Mouse (Mus musculus): ENCODE measurements around the gene 4933434E20Rik. TPM values are rescaled to one million over a fixed set of nuclear protein-coding genes. Genes with fewer than 3 reads are reported as not detected.

Gene 4933434E20Rik
- 188 and 189 TPM in 2 replicates for polyA plus RNA-seq (2016; fragmentation: Nextera tagmentation; extraction: Ambion mirVana)

DNA sequence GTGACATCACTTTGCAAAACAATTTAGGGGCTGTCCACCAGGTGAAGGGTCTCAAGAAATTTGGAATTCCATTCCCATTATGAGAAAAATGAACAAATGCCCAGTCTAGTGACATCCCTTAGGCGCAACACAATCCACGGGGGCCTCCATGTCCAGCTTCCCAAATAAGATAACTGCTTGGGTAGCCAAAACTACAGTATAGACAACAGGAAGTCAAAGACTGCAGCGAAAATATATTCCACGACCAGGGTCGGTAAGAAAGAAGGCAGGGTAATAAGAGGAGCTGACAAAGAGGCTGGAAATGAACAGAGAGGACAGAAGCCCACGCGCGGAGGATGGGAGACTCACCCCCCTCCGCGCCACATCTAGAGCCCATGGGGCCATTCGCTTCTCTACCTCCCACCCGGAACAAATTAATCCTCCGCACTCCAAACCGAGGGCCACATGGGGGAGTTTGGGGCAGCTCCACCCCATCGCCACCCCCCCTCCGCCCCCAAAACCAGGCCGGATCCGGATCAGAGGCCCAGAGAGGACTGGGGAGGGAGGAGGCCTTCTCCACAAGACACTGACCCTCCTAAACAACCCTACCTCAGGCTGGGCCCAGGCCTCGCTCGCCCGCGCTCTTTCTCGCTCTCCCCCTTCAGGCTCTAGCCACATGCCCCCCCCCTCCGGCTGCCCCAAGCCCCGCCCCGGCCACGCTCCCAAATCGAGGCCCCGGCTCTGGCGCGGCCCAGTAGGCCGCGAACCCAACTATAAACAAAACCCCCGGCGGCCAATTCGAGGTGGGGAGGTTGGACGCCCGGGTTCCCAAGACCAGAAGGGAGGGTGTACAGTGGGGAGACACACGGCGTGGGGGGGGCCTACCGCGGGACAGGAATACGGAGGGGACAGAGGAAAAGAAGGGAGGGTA is at the start of gene 4933434E20Rik:
Gene 4933434E20Rik, plus strand, starts transcription at position 196 of the 910 bp plus-strand sequence.
- no peaks in the 10 kb centered on the region for H3K9me3 ChIP-seq
- H3K4me2 ChIP-seq: peak within 1 kb of the TSS; percentile 67
- H3K4me1 ChIP-seq: peaks cover 32% of the 10 kb centered on the region
- H3K4me3 ChIP-seq (replicated peaks): peak within 1 kb of the TSS; percentile 77
- peak; percentile 79 for ATAC-seq (ENCODE audit: low FRiP score)
- H3K36me3 ChIP-seq (replicated peaks): peaks cover 26% of the 10 kb centered on the region
- H3K9ac ChIP-seq: peak within 1 kb of the TSS; percentile 96
- H3K27ac ChIP-seq: peak within 1 kb of the TSS; percentile 94
- H3K27me3 ChIP-seq: no peaks in the 10 kb centered on the region
- WGBS: under 1% methylated on average over 43 of the region's 43 CpGs

DNA sequence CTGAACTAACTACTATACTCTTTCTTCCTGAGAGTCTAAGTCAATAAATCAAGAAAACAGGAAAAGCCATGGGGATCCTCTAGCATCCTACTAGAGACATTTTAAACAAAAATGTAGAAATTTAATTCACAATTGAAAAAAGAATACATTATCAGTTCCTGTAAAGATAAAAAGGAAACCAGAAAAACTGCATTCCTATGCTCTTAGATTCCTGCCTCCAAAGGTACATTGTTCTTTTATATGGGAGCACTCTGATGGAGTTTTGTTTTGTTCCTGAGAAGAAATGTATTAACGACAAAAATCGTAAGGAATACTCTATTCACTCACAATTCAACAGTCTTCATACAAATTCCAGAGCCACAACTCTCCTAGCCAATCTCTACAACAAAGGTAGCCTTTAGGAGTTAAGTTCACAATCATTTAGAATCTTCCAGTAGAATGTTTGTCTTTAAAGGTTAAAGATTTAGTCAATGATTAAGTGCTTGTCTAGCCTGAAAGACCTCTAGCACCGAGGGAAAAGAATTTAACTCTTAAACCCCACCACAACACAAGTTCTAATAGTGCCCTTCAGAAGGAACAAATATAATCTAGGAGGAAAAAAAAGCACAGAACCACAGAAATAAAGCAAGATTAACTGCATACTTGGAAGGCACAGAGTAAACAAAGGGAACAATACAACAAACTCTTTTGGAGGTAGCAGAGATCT is 47.2 kb upstream of the 4933434E20Rik start:
- ATAC-seq (ENCODE audit: low FRiP score): no peak
- Histone ChIP-seq H3K27ac (no peak overlapping the region), H3K4me2 (no peak overlapping the region), H3K4me1 (peaks cover 6% of the 10 kb centered on the region), H3K4me3 (replicated peaks) (no peak overlapping the region), H3K36me3 (replicated peaks) (peaks cover 66% of the 10 kb centered on the region), H3K27me3 (no peaks in the 10 kb centered on the region), H3K9me3 (no peaks in the 10 kb centered on the region), H3K9ac (no peak overlapping the region)
- 79% methylated on average over 3 of the region's 3 CpGs for WGBS

DNA sequence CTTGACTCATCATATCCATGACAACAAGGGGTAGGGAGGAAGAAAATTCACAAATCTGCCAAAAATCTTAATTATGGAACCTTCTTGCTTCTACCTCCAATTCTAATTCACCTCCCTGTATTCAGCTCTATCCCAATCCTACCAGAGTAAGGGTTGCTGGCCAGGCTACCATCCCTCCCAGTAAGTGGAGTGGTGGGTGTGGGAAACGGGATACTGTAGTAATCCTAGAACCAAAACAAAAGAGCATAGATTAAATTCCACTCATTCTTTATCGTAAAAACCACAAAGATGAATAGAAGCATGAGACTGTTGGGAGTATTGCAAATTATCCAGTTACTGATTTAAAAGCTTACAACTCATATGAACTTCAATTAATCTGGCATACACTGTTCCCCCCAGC is 41.1 kb upstream of the 4933434E20Rik start:
- Histone ChIP-seq H3K4me1 (no peaks in the 10 kb centered on the region), H3K36me3 (replicated peaks) (peaks cover 94% of the 10 kb centered on the region), H3K9ac (no peak overlapping the region), H3K4me3 (replicated peaks) (no peak overlapping the region), H3K4me2 (no peak overlapping the region), H3K9me3 (no peaks in the 10 kb centered on the region), H3K27ac (no peak overlapping the region), H3K27me3 (no peaks in the 10 kb centered on the region)
- ATAC-seq (ENCODE audit: low FRiP score): no peak
- WGBS: 95% methylated on average over 2 of the region's 2 CpGs

DNA sequence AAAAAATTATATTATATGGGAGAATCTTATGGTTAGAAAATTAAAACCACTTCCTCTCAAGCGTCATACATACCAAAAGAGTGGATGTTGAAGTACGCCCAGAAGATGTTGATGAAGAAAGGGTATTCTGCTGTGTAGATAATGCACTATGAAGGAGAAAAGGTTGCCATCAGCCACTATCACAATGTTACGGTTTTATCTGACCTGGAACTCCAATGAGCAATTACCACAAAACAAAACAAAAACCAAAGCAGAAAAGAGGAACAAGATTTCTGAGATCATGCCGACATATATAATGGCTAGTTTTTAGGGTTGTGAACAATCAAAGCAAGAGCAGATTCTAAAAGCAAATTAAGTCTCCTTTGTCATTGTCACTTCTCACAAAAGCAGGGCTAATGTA is 34.8 kb upstream of the 4933434E20Rik start:
- ATAC-seq (ENCODE audit: low FRiP score): no peak
- peaks cover 96% of the 10 kb centered on the region for H3K36me3 ChIP-seq (replicated peaks)
- 92% methylated on average over 4 of the region's 4 CpGs for WGBS

DNA sequence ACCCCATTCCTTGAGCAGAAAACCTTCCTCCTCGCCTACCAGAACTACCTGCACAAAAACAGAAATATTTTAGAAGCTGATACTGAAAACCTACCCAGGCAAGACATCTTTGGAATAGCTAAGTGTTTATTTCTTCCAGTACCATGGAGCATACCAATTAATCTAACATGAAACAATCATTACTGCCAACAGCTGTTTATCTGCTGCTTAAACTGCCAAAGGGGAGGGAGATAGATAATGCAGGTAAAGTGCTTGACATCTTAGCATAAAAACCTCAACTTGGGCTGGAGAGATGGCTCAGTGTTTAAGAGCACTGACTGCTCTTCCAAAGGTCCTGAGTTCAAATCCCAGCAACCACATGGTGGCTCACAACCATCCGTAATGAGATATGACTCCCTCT is 16.8 kb upstream of the 4933434E20Rik start:
- Histone ChIP-seq H3K9ac (no peak overlapping the region), H3K4me3 (replicated peaks) (no peak overlapping the region), H3K4me2 (no peak overlapping the region), H3K9me3 (no peaks in the 10 kb centered on the region), H3K36me3 (replicated peaks) (peaks cover 78% of the 10 kb centered on the region), H3K27me3 (no peaks in the 10 kb centered on the region), H3K4me1 (no peaks in the 10 kb centered on the region), H3K27ac (no peak overlapping the region)
- no peak for ATAC-seq (ENCODE audit: low FRiP score)
- WGBS: 93% methylated on average over 2 of the region's 2 CpGs

More for the DNA sequence above, 34.8 kb upstream of the 4933434E20Rik start:
- Histone ChIP-seq H3K27ac (no peak overlapping the region), H3K4me1 (no peaks in the 10 kb centered on the region), H3K4me3 (replicated peaks) (no peak overlapping the region), H3K4me2 (no peak overlapping the region), H3K9ac (no peak overlapping the region), H3K9me3 (no peaks in the 10 kb centered on the region), H3K27me3 (no peaks in the 10 kb centered on the region)

DNA sequence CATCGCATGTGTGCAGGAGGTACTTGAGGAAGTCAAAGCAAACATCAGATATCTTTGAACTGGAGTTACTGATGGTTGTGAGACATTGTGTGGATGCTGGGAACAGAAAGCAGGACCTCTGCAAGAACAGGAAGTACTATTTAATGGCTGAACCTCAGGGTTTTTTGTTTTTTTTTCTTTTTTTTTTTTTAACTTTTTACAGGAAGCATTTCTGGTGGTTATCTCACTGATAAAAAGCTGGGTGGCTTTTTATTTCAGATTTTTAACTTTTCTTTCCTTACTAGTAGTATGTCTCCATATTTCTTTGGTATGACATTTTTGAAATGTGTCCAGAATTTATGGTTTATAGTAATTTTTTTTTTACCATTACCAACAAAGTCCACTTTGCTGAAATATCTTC is 15.2 kb upstream of the 4933434E20Rik start:
- WGBS: 100% methylated on average over 1 of the region's 1 CpGs
- ATAC-seq (ENCODE audit: low FRiP score): no peak
- Histone ChIP-seq H3K9me3 (no peaks in the 10 kb centered on the region), H3K9ac (no peak overlapping the region), H3K27me3 (no peaks in the 10 kb centered on the region), H3K4me2 (no peak overlapping the region), H3K4me1 (no peaks in the 10 kb centered on the region), H3K27ac (no peak overlapping the region), H3K36me3 (replicated peaks) (peaks cover 77% of the 10 kb centered on the region), H3K4me3 (replicated peaks) (no peak overlapping the region)

DNA sequence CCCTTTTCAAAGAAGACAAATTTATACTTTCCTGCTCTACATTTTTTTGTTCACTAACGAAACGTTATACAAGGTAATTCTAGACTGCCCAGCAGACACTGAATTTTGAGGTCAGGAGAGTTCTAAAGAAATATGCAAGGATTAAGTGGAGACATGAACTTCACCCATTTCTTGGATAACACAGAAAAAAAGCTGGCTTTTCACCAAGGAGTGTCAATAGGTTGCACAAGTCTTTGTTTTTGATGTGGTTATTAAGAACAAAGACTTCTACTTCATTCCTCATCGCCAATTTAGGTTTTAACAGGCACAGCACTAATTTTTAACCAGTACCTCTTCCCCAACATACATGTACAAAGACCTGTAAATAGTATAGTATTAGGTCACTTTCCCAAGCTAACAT is 1.7 kb upstream of the 4933434E20Rik start:
- Histone ChIP-seq H3K27me3 (no peaks in the 10 kb centered on the region), H3K36me3 (replicated peaks) (peaks cover 26% of the 10 kb centered on the region), H3K4me2 (no peak overlapping the region), H3K4me1 (peaks cover 23% of the 10 kb centered on the region), H3K4me3 (replicated peaks) (no peak overlapping the region), H3K9ac (no peak overlapping the region), H3K9me3 (no peaks in the 10 kb centered on the region), H3K27ac (no peak overlapping the region)
- WGBS: 65% methylated on average over 3 of the region's 3 CpGs
- no peak for ATAC-seq (ENCODE audit: low FRiP score)

GRCm38 (mm10) chr3:90052351-90053241 is 1.2 kb downstream of the 4933434E20Rik start, which contains the start of gene Ubap2l:
Ubap2l (minus strand) TSS chr3:90052628.
- Histone ChIP-seq H3K36me3 (replicated peaks) (peaks cover 27% of the 10 kb centered on the region), H3K4me3 (replicated peaks) (peak within 1 kb of the TSS; percentile 77), H3K9ac (peak within 1 kb of the TSS; percentile 96), H3K27me3 (no peaks in the 10 kb centered on the region), H3K27ac (peak within 1 kb of the TSS; percentile 94), H3K4me1 (peaks cover 32% of the 10 kb centered on the region), H3K9me3 (no peaks in the 10 kb centered on the region), H3K4me2 (peak within 1 kb of the TSS; percentile 67)
- WGBS: under 1% methylated on average over 76 of the region's 81 CpGs
- ATAC-seq (ENCODE audit: low FRiP score): peak; percentile 96

DNA sequence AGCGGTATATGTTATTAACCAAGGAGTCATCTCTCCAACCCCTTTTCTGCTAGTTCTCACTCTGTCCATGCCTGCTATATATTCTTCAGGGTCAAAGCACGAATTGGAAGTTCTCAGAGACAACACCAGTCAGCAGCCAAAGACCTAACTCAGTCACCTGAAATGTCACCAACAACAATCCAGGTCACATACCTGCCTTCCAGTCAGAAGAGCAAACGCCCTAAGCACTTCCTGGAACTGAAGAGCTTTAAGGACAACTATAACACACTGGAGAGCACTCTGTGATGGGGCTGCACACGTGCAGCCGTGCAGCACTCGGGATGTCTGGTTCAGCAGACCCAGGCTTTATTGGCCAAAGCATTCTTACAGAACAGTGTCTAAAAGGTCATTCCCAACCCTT is 10.1 kb downstream of the 4933434E20Rik start:
- peaks cover 64% of the 10 kb centered on the region for H3K36me3 ChIP-seq (replicated peaks)
- H3K27ac ChIP-seq: no peak overlapping the region
- WGBS: 93% methylated on average over 6 of the region's 6 CpGs

GRCm38 (mm10) chr3:90062539-90062938 is 11.1 kb downstream of the 4933434E20Rik start:
- Histone ChIP-seq H3K4me1 (no peaks in the 10 kb centered on the region), H3K4me2 (no peak overlapping the region), H3K36me3 (replicated peaks) (peaks cover 54% of the 10 kb centered on the region), H3K27me3 (no peaks in the 10 kb centered on the region), H3K4me3 (replicated peaks) (no peak overlapping the region), H3K9ac (no peak overlapping the region), H3K9me3 (no peaks in the 10 kb centered on the region), H3K27ac (no peak overlapping the region)
- no peak for ATAC-seq (ENCODE audit: low FRiP score)
- WGBS: 73% methylated on average over 2 of the region's 2 CpGs

More for the DNA sequence above, 10.1 kb downstream of the 4933434E20Rik start:
- ATAC-seq (ENCODE audit: low FRiP score): no peak
- H3K9me3 ChIP-seq: no peaks in the 10 kb centered on the region
- H3K4me3 ChIP-seq (replicated peaks): no peak overlapping the region
- no peaks in the 10 kb centered on the region for H3K27me3 ChIP-seq
- H3K9ac ChIP-seq: no peak overlapping the region
- no peaks in the 10 kb centered on the region for H3K4me1 ChIP-seq
- H3K4me2 ChIP-seq: no peak overlapping the region

GRCm38 (mm10) chr3:90064383-90064782 is 12.9 kb downstream of the 4933434E20Rik start:
- H3K9ac ChIP-seq: no peak overlapping the region
- no peaks in the 10 kb centered on the region for H3K27me3 ChIP-seq
- H3K27ac ChIP-seq: no peak overlapping the region
- 86% methylated on average over 3 of the region's 3 CpGs for WGBS
- H3K36me3 ChIP-seq (replicated peaks): peaks cover 45% of the 10 kb centered on the region
- H3K4me3 ChIP-seq (replicated peaks): no peak overlapping the region
- H3K4me2 ChIP-seq: no peak overlapping the region
- ATAC-seq (ENCODE audit: low FRiP score): no peak
- no peaks in the 10 kb centered on the region for H3K9me3 ChIP-seq
- no peaks in the 10 kb centered on the region for H3K4me1 ChIP-seq

DNA sequence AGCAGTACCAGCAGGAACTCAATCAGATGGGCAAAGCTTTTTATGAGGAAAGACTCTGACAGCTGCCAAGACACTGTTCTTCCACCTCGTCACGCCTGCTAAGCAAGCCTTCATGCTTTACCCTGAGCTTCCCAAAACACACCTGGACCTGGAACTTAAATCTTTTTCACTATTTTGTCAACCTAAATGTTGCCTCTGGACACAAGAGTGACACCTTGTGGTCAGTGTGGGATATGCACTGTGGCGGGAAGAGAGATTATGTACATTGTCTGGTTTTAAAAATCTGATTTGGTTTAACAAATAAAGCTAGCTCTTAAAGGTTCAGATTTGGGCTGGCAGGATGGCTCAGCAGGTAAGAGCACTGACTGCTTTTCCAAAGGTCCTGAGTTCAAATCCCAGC is 14.1 kb downstream of the 4933434E20Rik start:
- no peak for ATAC-seq (ENCODE audit: low FRiP score)

More for the DNA sequence above, 14.1 kb downstream of the 4933434E20Rik start:
- Histone ChIP-seq H3K9me3 (no peaks in the 10 kb centered on the region), H3K4me1 (no peaks in the 10 kb centered on the region), H3K27ac (no peak overlapping the region), H3K4me3 (replicated peaks) (no peak overlapping the region), H3K4me2 (no peak overlapping the region), H3K36me3 (replicated peaks) (peaks cover 38% of the 10 kb centered on the region), H3K9ac (no peak overlapping the region), H3K27me3 (no peaks in the 10 kb centered on the region)
- 56% methylated on average over 3 of the region's 3 CpGs for WGBS
